Mouse (Mus musculus) limb, embryonic 11.5 days (tissue): ENCODE measurements around the gene Mss51. TPM values are rescaled to one million over a fixed set of nuclear protein-coding genes. Genes with fewer than 3 reads are reported as not detected.

Experiments
- ATAC-seq: fragments of 200-750 bp; cut with Nextera tagmentation; 2 replicates; pipeline ENCODE4 v1.8.0; 2017; ENCODE audit warnings: low read depth; ENCODE audit not compliant: insufficient number of reproducible peaks, low FRiP score, low TSS enrichment
- DNase-seq: peaks from one replicate; pipeline ENCODE4 v3.0.0-alpha.2; 2015; ENCODE audit warnings: low spot score
- H3K27ac ChIP-seq: fragments of 300-500 bp; sonication (generic); replicated peaks from 2 replicates; pipeline ENCODE4 v1.5.1; 2014; ENCODE audit warnings: low read depth, mild to moderate bottlenecking, low read length
- H3K27me3 ChIP-seq: fragments of 300-500 bp; sonication (generic); 2 replicates; pipeline ENCODE4 v1.6.1; 2014; ENCODE audit warnings: mild to moderate bottlenecking, low read length, mixed read lengths; ENCODE audit not compliant: control insufficient read depth, insufficient read depth
- H3K36me3 ChIP-seq: fragments of 300-500 bp; sonication (generic); 2 replicates; pipeline ENCODE4 v1.6.1; 2014; ENCODE audit warnings: mild to moderate bottlenecking, low read length, moderate library complexity, mixed read lengths; ENCODE audit not compliant: control insufficient read depth, insufficient read depth
- H3K4me1 ChIP-seq: fragments of 300-500 bp; sonication (generic); 2 replicates; pipeline ENCODE4 v1.6.1; 2014; ENCODE audit warnings: low read length, mixed read lengths; ENCODE audit not compliant: control insufficient read depth, insufficient read depth
- H3K4me2 ChIP-seq: fragments of 300-500 bp; sonication (generic); 2 replicates; pipeline ENCODE4 v1.6.1; 2014; ENCODE audit warnings: low read depth, mild to moderate bottlenecking, moderate library complexity; ENCODE audit not compliant: severe bottlenecking
- H3K4me3 ChIP-seq: fragments of 300-500 bp; sonication (generic); 2 replicates; pipeline ENCODE4 v1.5.1; 2014; ENCODE audit warnings: low read depth, low read length
- H3K9ac ChIP-seq: fragments of 300-500 bp; sonication (generic); 2 replicates; pipeline ENCODE4 v1.6.1; 2014; ENCODE audit warnings: mild to moderate bottlenecking, low read length
- H3K9me3 ChIP-seq: fragments of 300-500 bp; sonication (generic); 2 replicates; pipeline ENCODE4 v1.6.1; 2016; ENCODE audit warnings: low read length; ENCODE audit not compliant: control insufficient read depth
- WGBS: fragments of 180-500 bp; shearing (Covaris S2); extraction: QIAGEN DNeasy Blood & Tissue Kit; methylation state at CpG from one replicate; pipeline ENCODE4 v1.1.7; 2014; 5-methylcytosine and 5-hydroxymethylcytosine counted together
- polyA plus RNA-seq: library from polyadenylated mRNA; unstranded; fragments of >200 nt; fragmentation: Nextera tagmentation; extraction: Ambion mirVana; gene quantifications from 2 replicates; pipeline ENCODE4 v1.2.1, GENCODE M21; 2014

Mss51 gene
- polyA plus RNA-seq, 1 experiment from 2014 or later, result 1.7 TPM

DNA sequence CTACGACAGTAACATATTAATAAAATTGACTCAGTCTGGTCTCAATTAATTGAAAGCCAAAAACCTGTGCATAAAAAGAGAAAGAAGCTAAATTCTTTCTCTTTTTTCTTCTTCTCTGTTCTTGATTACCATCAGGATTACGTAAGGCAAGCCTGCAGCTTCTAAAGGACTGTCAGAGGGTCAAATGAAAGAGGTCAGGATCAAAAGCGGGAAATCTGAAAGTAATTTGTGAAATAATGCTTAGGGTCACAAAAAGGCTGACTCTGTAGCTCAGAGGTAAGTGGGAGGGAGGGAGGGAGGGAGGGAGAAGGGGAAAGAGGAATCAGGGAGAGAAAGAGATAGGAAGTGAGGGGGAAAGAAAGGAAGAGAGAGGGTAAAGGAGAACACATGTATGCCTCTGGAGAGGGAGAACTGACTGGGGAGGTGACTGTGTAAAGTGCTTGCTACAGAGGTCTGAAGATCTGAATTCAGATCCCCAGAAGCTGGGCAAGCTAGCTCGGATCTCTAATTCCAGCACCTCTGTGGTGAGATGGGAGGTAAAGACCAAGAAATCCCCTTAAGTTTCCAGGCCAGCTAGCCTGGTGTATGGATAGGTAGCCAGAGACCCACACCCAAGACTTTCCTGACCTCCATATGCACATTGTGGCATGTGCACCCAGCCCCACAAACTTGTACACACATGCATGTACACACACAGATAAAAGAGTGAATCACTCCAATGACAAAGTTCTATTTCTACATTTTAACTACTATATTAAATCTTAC, 19.3 kb downstream of the Mss51 start:
- H3K4me2 ChIP-seq, result no peak overlapping the region
- H3K27me3 ChIP-seq, result no peaks in the 10 kb centered on the region
- no peak overlapping the region for H3K27ac ChIP-seq
- no peak for ATAC-seq
- H3K9ac ChIP-seq, result no peak overlapping the region
- H3K36me3 ChIP-seq, result no peaks in the 10 kb centered on the region; the same call in 1 of the 2 replicates
- 16% methylated on average over 4 of the region's 4 CpGs for WGBS
- no peaks in the 10 kb centered on the region for H3K9me3 ChIP-seq
- DNase-seq, result no peak
- no peak overlapping the region for H3K4me3 ChIP-seq
- 0 out of 2 replicates have a peak, but pooled peaks cover 3% of the 10 kb centered on the region for H3K4me1 ChIP-seq

- 0 out of 2 replicates have a peak, but pooled peaks cover 2% of the 10 kb centered on the region for H3K36me3 ChIP-seq
- WGBS, result 75% methylated on average over 14 of the region's 14 CpGs
- no peak overlapping the region for H3K4me3 ChIP-seq
- H3K27me3 ChIP-seq, result no peaks in the 10 kb centered on the region
- H3K4me2 ChIP-seq, result no peak overlapping the region
- ATAC-seq, result no peak
- H3K27ac ChIP-seq, result no peak overlapping the region
- no peaks in the 10 kb centered on the region for H3K9me3 ChIP-seq
- H3K4me1 ChIP-seq, result no peaks in the 10 kb centered on the region
- no peak for DNase-seq
- no peak overlapping the region for H3K9ac ChIP-seq
Measured at GRCm38 (mm10) chr14:20460216-20460615, 36.5 kb downstream of the Mss51 start.

DNA sequence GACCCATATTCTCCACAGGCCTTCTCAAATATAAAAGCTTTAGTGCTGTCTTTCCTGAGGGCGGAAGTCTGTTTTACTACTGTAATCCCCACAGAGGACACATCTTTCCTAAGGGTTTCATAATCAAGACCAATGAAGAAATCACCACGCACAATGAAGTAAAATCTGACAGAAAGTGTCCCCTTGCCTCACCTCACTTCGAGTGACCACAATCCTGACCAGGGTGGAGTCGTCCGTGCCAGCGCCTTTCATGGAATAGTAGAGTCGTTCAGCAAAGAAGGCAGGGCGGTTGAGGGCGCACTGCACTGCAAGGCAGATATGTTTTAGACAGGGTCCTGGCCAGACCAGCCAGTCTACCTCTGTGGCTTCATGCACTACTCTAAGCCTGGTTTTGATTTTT, 38.3 kb downstream of the Mss51 start:
- 96% methylated on average over 9 of the region's 9 CpGs for whole genome bisulfite sequencing
- Histone ChIP-seq H3K4me3 (no peak overlapping the region), H3K36me3 (no peaks in the 10 kb centered on the region), H3K9ac (no peak overlapping the region), H3K27ac (no peak overlapping the region), H3K27me3 (no peaks in the 10 kb centered on the region), H3K4me1 (no peaks in the 10 kb centered on the region), H3K9me3 (no peaks in the 10 kb centered on the region), H3K4me2 (no peak overlapping the region)
- DNase-seq (no peak), ATAC-seq (no peak)

DNA sequence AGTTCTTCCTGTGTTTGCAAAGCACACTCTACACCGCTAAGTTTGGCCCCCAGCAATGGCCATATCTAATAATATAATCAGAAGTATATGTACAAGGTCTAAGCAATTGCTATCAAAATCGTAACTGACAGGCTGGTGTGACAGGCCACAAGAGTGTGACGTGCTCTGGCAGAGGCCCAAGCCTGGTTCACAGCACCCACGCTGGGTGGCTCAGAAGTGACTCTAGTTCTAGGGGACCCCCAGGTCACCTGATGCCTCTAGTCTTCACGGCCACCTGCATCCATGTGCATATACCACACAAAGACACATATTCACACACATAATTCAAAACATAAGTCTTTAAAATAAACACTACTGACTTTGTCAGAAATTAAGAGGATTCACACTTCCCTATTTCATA, 43.8 kb downstream of the Mss51 start:
- Histone ChIP-seq H3K9me3 (no peaks in the 10 kb centered on the region), H3K4me2 (no peak overlapping the region), H3K27ac (no peak overlapping the region), H3K4me1 (no peaks in the 10 kb centered on the region), H3K27me3 (no peaks in the 10 kb centered on the region), H3K9ac (no peak overlapping the region), H3K36me3 (no peaks in the 10 kb centered on the region), H3K4me3 (no peak overlapping the region)
- 95% methylated on average over 5 of the region's 5 CpGs for WGBS
- no peak for DNase-seq
- no peak for ATAC-seq

DNA sequence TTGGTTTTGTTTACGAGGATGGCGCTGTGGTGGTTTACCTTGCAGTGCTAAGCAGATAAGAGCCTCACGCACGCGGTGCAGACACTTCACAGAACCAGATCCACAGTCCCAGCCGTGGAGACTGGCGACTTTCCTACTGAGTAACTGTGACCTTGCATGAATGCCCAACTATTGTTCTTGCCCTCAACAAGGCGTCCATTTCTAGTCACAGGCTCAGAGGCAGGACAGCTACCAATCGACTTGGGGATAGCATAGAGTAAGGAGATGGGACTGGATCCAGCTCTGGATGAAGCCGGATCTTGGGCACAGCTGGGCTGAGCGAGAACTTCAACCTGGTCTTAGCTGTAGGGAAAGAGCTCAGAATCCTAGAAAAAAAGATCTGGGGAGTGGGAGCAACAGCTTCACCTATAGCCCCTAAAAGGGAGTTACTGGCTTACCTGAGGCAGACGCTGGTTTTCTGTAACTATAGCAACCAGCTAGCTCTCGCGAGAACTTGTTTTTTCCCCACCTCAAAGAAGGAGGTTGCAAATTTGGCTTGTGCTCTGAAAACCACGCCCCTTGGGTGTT, 44.9 kb downstream of the Mss51 start, which contains the start of gene Cfap70:
Gene Cfap70 (minus strand): TSS at position 462 of the 567 bp plus-strand sequence.
- WGBS, result 2% methylated on average over 15 of the region's 15 CpGs
- Histone ChIP-seq H3K9ac (0 out of 2 replicates have a peak within 1 kb of the TSS, but pooled peaks have one; percentile 23), H3K36me3 (no peaks in the 10 kb centered on the region), H3K27me3 (no peaks in the 10 kb centered on the region), H3K4me1 (no peaks in the 10 kb centered on the region), H3K4me2 (peak within 1 kb of the TSS; percentile 68), H3K9me3 (no peaks in the 10 kb centered on the region), H3K4me3 (peak within 1 kb of the TSS; percentile 23), H3K27ac (no peak within 1 kb of the TSS)
- peak; percentile 60; the same call in 1 of the 2 replicates for ATAC-seq
- peak; percentile 80 for DNase-seq

GRCm38 (mm10) chr14:20451302-20451701, 45.4 kb downstream of the Mss51 start:
- WGBS, result 12% methylated on average over 2 of the region's 2 CpGs
- no peak overlapping the region for H3K27ac ChIP-seq
- H3K4me1 ChIP-seq, result no peaks in the 10 kb centered on the region
- no peak overlapping the region for H3K9ac ChIP-seq
- no peaks in the 10 kb centered on the region for H3K36me3 ChIP-seq
- H3K27me3 ChIP-seq, result no peaks in the 10 kb centered on the region
- H3K4me2 ChIP-seq, result peak overlapping the region; percentile 68
- DNase-seq, result no peak
- H3K4me3 ChIP-seq, result peak overlapping the region; percentile 23; the same call in 1 of the 2 replicates
- ATAC-seq, result no peak
- no peaks in the 10 kb centered on the region for H3K9me3 ChIP-seq

DNA sequence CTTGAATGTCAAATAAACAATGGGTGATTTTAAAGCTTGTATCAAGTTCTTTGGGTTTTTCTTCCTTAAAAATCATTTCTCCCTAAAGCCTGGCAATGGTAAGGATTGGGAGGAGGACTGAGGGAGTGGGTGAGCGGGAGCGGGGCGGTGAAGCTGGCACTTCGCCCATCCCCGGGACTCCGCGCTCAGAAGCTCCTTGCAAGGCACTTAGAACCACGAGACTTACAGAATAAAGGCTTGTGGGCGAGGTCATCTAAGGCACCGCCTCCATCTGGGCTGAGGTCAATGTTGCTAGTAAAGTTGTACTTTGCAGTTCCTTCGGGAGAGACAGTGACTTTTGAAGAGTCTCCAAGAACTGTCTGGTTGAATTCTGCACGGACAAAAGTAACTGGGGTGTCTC, 49.5 kb downstream of the Mss51 start:
- H3K4me3 ChIP-seq, result no peak overlapping the region
- no peak for DNase-seq
- no peaks in the 10 kb centered on the region for H3K9me3 ChIP-seq
- H3K27ac ChIP-seq, result no peak overlapping the region
- no peak overlapping the region for H3K4me2 ChIP-seq
- WGBS, result 71% methylated on average over 12 of the region's 12 CpGs
- no peak for ATAC-seq
- H3K4me1 ChIP-seq, result no peaks in the 10 kb centered on the region
- no peaks in the 10 kb centered on the region for H3K36me3 ChIP-seq
- H3K9ac ChIP-seq, result no peak overlapping the region
- H3K27me3 ChIP-seq, result no peaks in the 10 kb centered on the region

- Histone ChIP-seq H3K4me2 (no peak overlapping the region), H3K27me3 (no peaks in the 10 kb centered on the region), H3K9me3 (no peaks in the 10 kb centered on the region), H3K4me1 (no peaks in the 10 kb centered on the region), H3K9ac (no peak overlapping the region), H3K27ac (no peak overlapping the region), H3K4me3 (no peak overlapping the region), H3K36me3 (no peaks in the 10 kb centered on the region)
- no peak for DNase-seq
- WGBS, result 76% methylated on average over 17 of the region's 17 CpGs
- no peak for ATAC-seq
Measured at GRCm38 (mm10) chr14:20442252-20442651, 54.4 kb downstream of the Mss51 start.
